Mouse (Mus musculus): ENCODE results near the gene Slc25a47.

The Slc25a47 gene

GRCm38 (mm10) chr12:108905620-108906302 is 69.9 kb downstream of the Slc25a47 start:
- intact Hi-C loops (cut with DNase I): loop anchor here (10.0 kb wide), 2 partner anchors 409 to 1469 kb away; no protein-coding TSS in a partner anchor

DNA sequence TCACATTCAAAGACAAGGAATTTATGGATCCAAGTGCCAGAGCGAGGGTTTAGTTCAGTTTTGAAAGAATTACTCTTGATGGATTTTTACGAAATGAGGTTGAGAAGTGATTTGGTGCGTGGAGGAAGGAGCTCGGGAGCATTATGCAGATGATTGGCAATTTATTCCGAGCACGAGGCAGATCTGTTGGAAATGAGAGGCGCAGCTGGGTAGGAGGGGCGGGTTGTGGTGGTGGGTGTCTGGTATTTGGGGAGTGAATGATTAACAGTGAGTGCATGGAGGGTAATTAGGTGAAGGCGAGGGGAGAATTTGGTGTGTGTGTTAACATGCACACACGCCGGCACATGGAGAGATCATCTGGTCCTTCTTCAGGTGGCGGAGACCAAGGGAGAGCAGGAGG is 70.6 kb downstream of the Slc25a47 start:
- intact Hi-C loops (cut with DNase I): loop anchor here (10.0 kb wide), 2 partner anchors 408 to 1468 kb away; no protein-coding TSS in a partner anchor

Small RNA genes within 50 kb of the gene (microRNA-seq; reads per million reads assigned to microRNA genes)
- gene Mir345: 19.2 to 55.5 reads per million in 2 experiments
